Mouse (Mus musculus): ENCODE measurements around the gene Sema3a. TPM values are rescaled to one million over a fixed set of nuclear protein-coding genes. Genes with fewer than 3 reads are reported as not detected.
"Not testable (repeated sequence)": the region's sequence is repeated elsewhere in the genome, so short reads cannot be mapped to it uniquely, and the experiment has no call there.

Sema3a gene
- polyA plus RNA-seq, 1 experiment: 0.25 TPM

- TF ChIP-seq POLR2A (IDR thresholded peaks at IDR 0.05; ENCODE audit: low read depth, low read length) (no peak), CTCF (IDR thresholded peaks at IDR 0.05; ENCODE audit: extremely low read depth, insufficient read length, insufficient replicate concordance, low read depth, low read length) (no peak)
- no peak overlapping the region for H3K4me3 ChIP-seq (ENCODE audit: low read depth, low read length)
- no peaks in the 10 kb centered on the region for H3K4me1 ChIP-seq (ENCODE audit: control insufficient read depth, insufficient read depth, insufficient read length, low read length)
- no peak overlapping the region for H3K27ac ChIP-seq (ENCODE audit: insufficient read depth, low read depth, low read length)
- no peaks in the 10 kb centered on the region for H3K36me3 ChIP-seq (ENCODE audit: control insufficient read depth, insufficient read depth, low read length)
- H3K27me3 ChIP-seq (ENCODE audit: control insufficient read depth, insufficient read depth, low read length): no peaks in the 10 kb centered on the region
Observed at GRCm38 (mm10) chr5:13585559-13586207, 460.5 kb downstream of the Sema3a start.

- Histone ChIP-seq H3K4me3 (ENCODE audit: low read depth, low read length) (no peak overlapping the region), H3K27me3 (ENCODE audit: control insufficient read depth, insufficient read depth, low read length) (no peaks in the 10 kb centered on the region), H3K4me1 (ENCODE audit: control insufficient read depth, insufficient read depth, insufficient read length, low read length) (no peaks in the 10 kb centered on the region), H3K27ac (ENCODE audit: insufficient read depth, low read depth, low read length) (no peak overlapping the region), H3K36me3 (ENCODE audit: control insufficient read depth, insufficient read depth, low read length) (no peaks in the 10 kb centered on the region)
- TF ChIP-seq POLR2A (IDR thresholded peaks at IDR 0.05; ENCODE audit: low read depth, low read length) (no peak), CTCF (IDR thresholded peaks at IDR 0.05; ENCODE audit: extremely low read depth, insufficient read length, insufficient replicate concordance, low read depth, low read length) (no peak)
- 86% methylated on average over 2 of the region's 2 CpGs for WGBS
Observed at GRCm38 (mm10) chr5:13594422-13594821, 469.2 kb downstream of the Sema3a start.

- no peaks in the 10 kb centered on the region for H3K36me3 ChIP-seq (ENCODE audit: control insufficient read depth, insufficient read depth, low read length)
- WGBS: 85% methylated on average over 1 of the region's 1 CpGs
- no peaks in the 10 kb centered on the region for H3K27me3 ChIP-seq (ENCODE audit: control insufficient read depth, insufficient read depth, low read length)
- H3K4me1 ChIP-seq (ENCODE audit: control insufficient read depth, insufficient read depth, insufficient read length, low read length): no peaks in the 10 kb centered on the region
- H3K4me3 ChIP-seq (ENCODE audit: low read depth, low read length): no peak overlapping the region
- no peak for TF ChIP-seq POLR2A (IDR thresholded peaks at IDR 0.05; ENCODE audit: low read depth, low read length)
- TF ChIP-seq CTCF (IDR thresholded peaks at IDR 0.05; ENCODE audit: extremely low read depth, insufficient read length, insufficient replicate concordance, low read depth, low read length): no peak
- H3K27ac ChIP-seq (ENCODE audit: insufficient read depth, low read depth, low read length): no peak overlapping the region
Observed at GRCm38 (mm10) chr5:13611631-13612030, 486.4 kb downstream of the Sema3a start.

- WGBS: 38% methylated on average over 2 of the region's 2 CpGs
- H3K36me3 ChIP-seq (ENCODE audit: control insufficient read depth, insufficient read depth, low read length): no peaks in the 10 kb centered on the region
- no peaks in the 10 kb centered on the region for H3K4me1 ChIP-seq (ENCODE audit: control insufficient read depth, insufficient read depth, insufficient read length, low read length)
- no peak overlapping the region for H3K27ac ChIP-seq (ENCODE audit: insufficient read depth, low read depth, low read length)
- H3K4me3 ChIP-seq (ENCODE audit: low read depth, low read length): no peak overlapping the region
- TF ChIP-seq CTCF (IDR thresholded peaks at IDR 0.05; ENCODE audit: extremely low read depth, insufficient read length, insufficient replicate concordance, low read depth, low read length): no peak
- TF ChIP-seq POLR2A (IDR thresholded peaks at IDR 0.05; ENCODE audit: low read depth, low read length): no peak
- H3K27me3 ChIP-seq (ENCODE audit: control insufficient read depth, insufficient read depth, low read length): no peaks in the 10 kb centered on the region
Observed at GRCm38 (mm10) chr5:13612088-13612487, 486.9 kb downstream of the Sema3a start.

GRCm38 (mm10) chr5:13614575-13614974 lies 489.4 kb downstream of the Sema3a start:
- not testable (repeated sequence) for H3K4me3 ChIP-seq (ENCODE audit: low read depth, low read length); H3K4me1 ChIP-seq (ENCODE audit: control insufficient read depth, insufficient read depth, insufficient read length, low read length); H3K27ac ChIP-seq (ENCODE audit: insufficient read depth, low read depth, low read length); H3K36me3 ChIP-seq (ENCODE audit: control insufficient read depth, insufficient read depth, low read length); H3K27me3 ChIP-seq (ENCODE audit: control insufficient read depth, insufficient read depth, low read length)
- 82% methylated on average over 7 of the region's 7 CpGs for WGBS

- no peaks in the 10 kb centered on the region for H3K4me1 ChIP-seq (ENCODE audit: control insufficient read depth, insufficient read depth, insufficient read length, low read length)
- 78% methylated on average over 2 of the region's 2 CpGs for WGBS
- no peaks in the 10 kb centered on the region for H3K27me3 ChIP-seq (ENCODE audit: control insufficient read depth, insufficient read depth, low read length)
- TF ChIP-seq CTCF (IDR thresholded peaks at IDR 0.05; ENCODE audit: extremely low read depth, insufficient read length, insufficient replicate concordance, low read depth, low read length) (no peak), POLR2A (IDR thresholded peaks at IDR 0.05; ENCODE audit: low read depth, low read length) (no peak)
- no peaks in the 10 kb centered on the region for H3K36me3 ChIP-seq (ENCODE audit: control insufficient read depth, insufficient read depth, low read length)
- H3K4me3 ChIP-seq (ENCODE audit: low read depth, low read length): no peak overlapping the region
- H3K27ac ChIP-seq (ENCODE audit: insufficient read depth, low read depth, low read length): no peak overlapping the region
Observed at GRCm38 (mm10) chr5:13615907-13616306, 490.7 kb downstream of the Sema3a start.

GRCm38 (mm10) chr5:13622578-13622977 lies 497.4 kb downstream of the Sema3a start:
- H3K4me3 ChIP-seq (ENCODE audit: low read depth, low read length): no peak overlapping the region
- H3K36me3 ChIP-seq (ENCODE audit: control insufficient read depth, insufficient read depth, low read length): no peaks in the 10 kb centered on the region
- no peak overlapping the region for H3K27ac ChIP-seq (ENCODE audit: insufficient read depth, low read depth, low read length)
- H3K27me3 ChIP-seq (ENCODE audit: control insufficient read depth, insufficient read depth, low read length): no peaks in the 10 kb centered on the region
- no peaks in the 10 kb centered on the region for H3K4me1 ChIP-seq (ENCODE audit: control insufficient read depth, insufficient read depth, insufficient read length, low read length)
- 77% methylated on average over 7 of the region's 7 CpGs for WGBS
- TF ChIP-seq POLR2A (IDR thresholded peaks at IDR 0.05; ENCODE audit: low read depth, low read length): no peak
- TF ChIP-seq CTCF (IDR thresholded peaks at IDR 0.05; ENCODE audit: extremely low read depth, insufficient read length, insufficient replicate concordance, low read depth, low read length): no peak

GRCm38 (mm10) chr5:13624754-13625153 lies 499.5 kb downstream of the Sema3a start:
- Histone ChIP-seq H3K27ac (ENCODE audit: insufficient read depth, low read depth, low read length) (no peak overlapping the region), H3K4me3 (ENCODE audit: low read depth, low read length) (no peak overlapping the region), H3K4me1 (ENCODE audit: control insufficient read depth, insufficient read depth, insufficient read length, low read length) (no peaks in the 10 kb centered on the region), H3K36me3 (ENCODE audit: control insufficient read depth, insufficient read depth, low read length) (no peaks in the 10 kb centered on the region), H3K27me3 (ENCODE audit: control insufficient read depth, insufficient read depth, low read length) (no peaks in the 10 kb centered on the region)
- TF ChIP-seq CTCF (IDR thresholded peaks at IDR 0.05; ENCODE audit: extremely low read depth, insufficient read length, insufficient replicate concordance, low read depth, low read length): no peak
- no peak for TF ChIP-seq POLR2A (IDR thresholded peaks at IDR 0.05; ENCODE audit: low read depth, low read length)
- WGBS: 65% methylated on average over 5 of the region's 5 CpGs
